Mouse (Mus musculus): ENCODE results near the gene Erlec1.

Gene Erlec1

GRCm38 (mm10) chr11:30954279-30954725 is at the start of gene Erlec1:
Gene Erlec1 (minus strand): TSS chr11:30954335.
- DNase-seq (ENCODE audit: low read depth, low spot score), result peak; percentile 93

GRCm38 (mm10) chr11:31001169-31001908 is 47.2 kb upstream of the Erlec1 start:
- no peak for DNase-seq (ENCODE audit: low read depth, low spot score)

GRCm38 (mm10) chr11:31000028-31000427 is 45.9 kb upstream of the Erlec1 start:
- no peak for DNase-seq (ENCODE audit: low read depth, low spot score)

- DNase-seq (ENCODE audit: low read depth, low spot score), result no peak
Measured at GRCm38 (mm10) chr11:30998704-30999103, 44.6 kb upstream of the Erlec1 start.

GRCm38 (mm10) chr11:30998199-30998598 is 44.1 kb upstream of the Erlec1 start:
- DNase-seq (ENCODE audit: low read depth, low spot score), result no peak

- DNase-seq (ENCODE audit: low read depth, low spot score), result no peak
Measured at GRCm38 (mm10) chr11:30996670-30997069, 42.5 kb upstream of the Erlec1 start.

GRCm38 (mm10) chr11:30986625-30987017 is 32.5 kb upstream of the Erlec1 start:
- no peak for DNase-seq (ENCODE audit: low read depth, low spot score)

GRCm38 (mm10) chr11:30985877-30986624 is 31.9 kb upstream of the Erlec1 start, which contains the start of gene Chac2:
Gene Chac2 (minus strand): TSS chr11:30986350.
- peak; percentile 91 for DNase-seq (ENCODE audit: low read depth, low spot score)

GRCm38 (mm10) chr11:30985237-30985636 is 31.1 kb upstream of the Erlec1 start:
- no peak for DNase-seq (ENCODE audit: low read depth, low spot score)

GRCm38 (mm10) chr11:30953469-30954154 is 523 bp downstream of the Erlec1 start:
- no peak for DNase-seq (ENCODE audit: low read depth, low spot score)

GRCm38 (mm10) chr11:30952829-30953228 is 1.3 kb downstream of the Erlec1 start:
- DNase-seq (ENCODE audit: low read depth, low spot score), result no peak

GRCm38 (mm10) chr11:30943522-30943921 is 10.6 kb downstream of the Erlec1 start:
- DNase-seq (ENCODE audit: low read depth, low spot score), result no peak

GRCm38 (mm10) chr11:30928498-30928897 is 25.6 kb downstream of the Erlec1 start:
- no peak for DNase-seq (ENCODE audit: low read depth, low spot score)

GRCm38 (mm10) chr11:30928079-30928478 is 26.1 kb downstream of the Erlec1 start:
- DNase-seq (ENCODE audit: low read depth, low spot score), result no peak

- no peak for DNase-seq (ENCODE audit: low read depth, low spot score)
Measured at GRCm38 (mm10) chr11:30923283-30923682, 30.9 kb downstream of the Erlec1 start.

- DNase-seq (ENCODE audit: low read depth, low spot score), result no peak
Measured at GRCm38 (mm10) chr11:30920641-30921040, 33.5 kb downstream of the Erlec1 start.

GRCm38 (mm10) chr11:30912311-30912710 is 41.8 kb downstream of the Erlec1 start:
- DNase-seq (ENCODE audit: low read depth, low spot score), result no peak

- DNase-seq (ENCODE audit: low read depth, low spot score), result no peak
Measured at GRCm38 (mm10) chr11:30899312-30899711, 54.8 kb downstream of the Erlec1 start.

- DNase-seq (ENCODE audit: low read depth, low spot score), result no peak
Measured at GRCm38 (mm10) chr11:30896201-30896600, 57.9 kb downstream of the Erlec1 start.

GRCm38 (mm10) chr11:30888153-30888552 is 66.0 kb downstream of the Erlec1 start:
- no peak for DNase-seq (ENCODE audit: low read depth, low spot score)

GRCm38 (mm10) chr11:30885171-30885871 is 68.8 kb downstream of the Erlec1 start, which contains the start of the genes Gpr75 and Asb3:
Gene Gpr75 (plus strand): TSS chr11:30885358.
Gene Asb3 (plus strand): TSS chr11:30885416.
- DNase-seq (ENCODE audit: low read depth, low spot score), result no peak

Measured in CD4-positive helper T cell, adult 2 months (primary cell).